Comparison of ENCODE assay signal across 12 mouse cellular contexts in genomic region chr4:95199394-95199793, GRCm38 (mm10).
DNase-seq lines count a peak whose midpoint lies in the region; ATAC-seq lines count a peak whose summit lies in the region.
"Had no signal": no experiment of that assay in that cellular context is flagged by ENCODE, and none has a peak within 500 bp of the region (broad histone marks: within the 10 kb centered on the region; RNA-seq: fewer than 3 reads in every experiment).

No protein-coding gene starts in this region.

- ATAC-seq in forebrain, embryonic 11.5 days (replicated peaks; ENCODE audit: low FRiP score), result peak; percentile 79
- ATAC-seq in hindbrain, embryonic 12.5 days (ENCODE audit: low FRiP score), result peak; percentile 52; the same call in 1 of the 2 replicates
- peak; percentile 83 for ATAC-seq in neural tube, embryonic 12.5 days (ENCODE audit: low FRiP score, low read depth)

- H3K27ac ChIP-seq in heart, embryonic 10.5 days, result peak overlapping the region; percentile 52; the same call in 1 of the 2 replicates
- no peak overlapping the region for H3K27ac ChIP-seq in forebrain, embryonic 11.5 days (ENCODE audit: low read depth, low read length)
- H3K27ac ChIP-seq in hindbrain, embryonic 12.5 days, result no peak overlapping the region
- no peak overlapping the region for H3K27ac ChIP-seq in neural tube, embryonic 12.5 days
- H3K27ac ChIP-seq: liver, embryonic 15.5 days; stomach, postnatal 0 days had no signal

- DNase-seq in heart, embryonic 10.5 days (ENCODE audit: low spot score), result no peak
- DNase-seq in heart, postnatal 10 days, result no peak
- peak; percentile 58 for DNase-seq in forebrain, embryonic 11.5 days (ENCODE audit: low spot score)
- no peak for DNase-seq in spleen, postnatal 10 days (ENCODE audit: low spot score in 2 of 2)
- no peak for DNase-seq in lung, adult 18-20 months
- DNase-seq in adrenal gland, postnatal 36 days, result no peak
- DNase-seq: adrenal gland, postnatal 10 days; cerebellum, postnatal 14 days had no signal

- H3K4me1 ChIP-seq in heart, embryonic 10.5 days, result peaks cover 43% of the 10 kb centered on the region
- peaks cover 6% of the 10 kb centered on the region; the same call in 1 of the 2 replicates for H3K4me1 ChIP-seq in forebrain, embryonic 11.5 days (replicated peaks; ENCODE audit: control insufficient read depth, insufficient read depth, low read length)
- 0 out of 2 replicates have a peak, but pooled peaks cover 6% of the 10 kb centered on the region for H3K4me1 ChIP-seq in hindbrain, embryonic 12.5 days
- no peaks in the 10 kb centered on the region for H3K4me1 ChIP-seq in neural tube, embryonic 12.5 days
- H3K4me1 ChIP-seq: liver, embryonic 15.5 days had no signal

- no peak overlapping the region for H3K4me3 ChIP-seq in heart, embryonic 10.5 days
- no peak overlapping the region for H3K4me3 ChIP-seq in forebrain, embryonic 11.5 days (ENCODE audit: low read depth, low read length)
- H3K4me3 ChIP-seq in hindbrain, embryonic 12.5 days, result no peak overlapping the region
- no peak overlapping the region for H3K4me3 ChIP-seq in neural tube, embryonic 12.5 days
- H3K4me3 ChIP-seq: liver, embryonic 15.5 days had no signal

- 72% methylated on average over 5 of the region's 5 CpGs for WGBS in heart, embryonic 10.5 days
- WGBS in forebrain, embryonic 11.5 days, result 41% methylated on average over 5 of the region's 5 CpGs
- WGBS in hindbrain, embryonic 12.5 days, result 35% methylated on average over 5 of the region's 5 CpGs
- 46% methylated on average over 5 of the region's 5 CpGs for WGBS in neural tube, embryonic 12.5 days

- H3K27me3 ChIP-seq in heart, embryonic 10.5 days (ENCODE audit: insufficient read depth, poor library complexity, severe bottlenecking), result no peaks in the 10 kb centered on the region
- no peaks in the 10 kb centered on the region for H3K27me3 ChIP-seq in forebrain, embryonic 11.5 days (ENCODE audit: control insufficient read depth, insufficient read depth, low read length)
- no peaks in the 10 kb centered on the region for H3K27me3 ChIP-seq in hindbrain, embryonic 12.5 days
- no peaks in the 10 kb centered on the region for H3K27me3 ChIP-seq in neural tube, embryonic 12.5 days (replicated peaks)
- H3K27me3 ChIP-seq: liver, embryonic 15.5 days had no signal

- no peak overlapping the region for H3K9ac ChIP-seq in forebrain, embryonic 11.5 days (ENCODE audit: low read length)
- H3K9ac ChIP-seq in hindbrain, embryonic 12.5 days, result no peak overlapping the region
- no peak overlapping the region for H3K9ac ChIP-seq in neural tube, embryonic 12.5 days
- H3K9ac ChIP-seq: liver, embryonic 15.5 days had no signal

- no peaks in the 10 kb centered on the region for H3K9me3 ChIP-seq in heart, embryonic 10.5 days
- no peaks in the 10 kb centered on the region for H3K9me3 ChIP-seq in forebrain, embryonic 11.5 days (ENCODE audit: control insufficient read depth, low read length)
- no peaks in the 10 kb centered on the region for H3K9me3 ChIP-seq in hindbrain, embryonic 12.5 days (replicated peaks)
- H3K9me3 ChIP-seq in neural tube, embryonic 12.5 days, result no peaks in the 10 kb centered on the region
- H3K9me3 ChIP-seq: liver, embryonic 15.5 days had no signal

- no peak overlapping the region for H3K4me2 ChIP-seq in forebrain, embryonic 11.5 days (ENCODE audit: low read depth, low read length, severe bottlenecking)
- no peak overlapping the region for H3K4me2 ChIP-seq in hindbrain, embryonic 12.5 days (replicated peaks)
- H3K4me2 ChIP-seq in neural tube, embryonic 12.5 days (replicated peaks), result no peak overlapping the region
- H3K4me2 ChIP-seq: liver, embryonic 15.5 days had no signal

- intact Hi-C loops in heart, postnatal 10 days (cut with DNase I), result loop anchor here (5.0 kb wide), 1 partner anchor 78 kb away; no protein-coding TSS in a partner anchor

- no peaks in the 10 kb centered on the region for H3K36me3 ChIP-seq in heart, embryonic 10.5 days
- no peaks in the 10 kb centered on the region for H3K36me3 ChIP-seq in forebrain, embryonic 11.5 days (ENCODE audit: control insufficient read depth, insufficient read depth, low read length)
- no peaks in the 10 kb centered on the region for H3K36me3 ChIP-seq in hindbrain, embryonic 12.5 days
- H3K36me3 ChIP-seq in neural tube, embryonic 12.5 days, result no peaks in the 10 kb centered on the region
- H3K36me3 ChIP-seq: liver, embryonic 15.5 days had no signal
